Mouse (Mus musculus) heart, embryonic 11.5 days (tissue): ENCODE data around the gene Vps54. TPM values are rescaled to one million over a fixed set of nuclear protein-coding genes. Genes with fewer than 3 reads are reported as not detected.
"Not testable (repeated sequence)": the region's sequence is repeated elsewhere in the genome, so short reads cannot be mapped to it uniquely, and the experiment has no call there.

Experiments used
- ATAC-seq: fragments of 200-750 bp; cut with Nextera tagmentation; replicated peaks from 2 replicates; pipeline ENCODE4 v1.8.0; 2017; ENCODE audit warnings: moderate library complexity; ENCODE audit not compliant: insufficient number of reproducible peaks, low FRiP score, low TSS enrichment
- H3K27ac ChIP-seq: fragments of 300-500 bp; sonication (generic); 2 replicates; pipeline ENCODE4 v1.5.1; 2014; ENCODE audit warnings: mild to moderate bottlenecking, low read depth, low read length
- H3K27me3 ChIP-seq: fragments of 300-500 bp; sonication (generic); 2 replicates; pipeline ENCODE4 v1.6.1; 2014; ENCODE audit warnings: mild to moderate bottlenecking, low read length, mixed read lengths; ENCODE audit not compliant: control insufficient read depth, insufficient read depth
- H3K36me3 ChIP-seq: fragments of 300-500 bp; sonication (generic); 2 replicates; pipeline ENCODE4 v1.6.1; 2014; ENCODE audit warnings: mild to moderate bottlenecking, low read length, moderate library complexity, mixed read lengths; ENCODE audit not compliant: control insufficient read depth, insufficient read depth
- H3K4me1 ChIP-seq: fragments of 300-500 bp; sonication (generic); 2 replicates; pipeline ENCODE4 v1.6.1; 2014; ENCODE audit warnings: low read length; ENCODE audit not compliant: control insufficient read depth, insufficient read depth
- H3K4me2 ChIP-seq: fragments of 300-500 bp; sonication (generic); 2 replicates; pipeline ENCODE4 v1.6.1; 2014; ENCODE audit warnings: mild to moderate bottlenecking, moderate library complexity
- H3K4me3 ChIP-seq: fragments of 300-500 bp; sonication (generic); 2 replicates; pipeline ENCODE4 v1.5.1; 2014; ENCODE audit warnings: low read depth, low read length
- H3K9ac ChIP-seq: fragments of 300-500 bp; sonication (generic); 2 replicates; pipeline ENCODE4 v1.6.1; 2014; ENCODE audit warnings: mild to moderate bottlenecking, low read depth, low read length, moderate library complexity
- H3K9me3 ChIP-seq: fragments of 300-500 bp; sonication (generic); replicated peaks from 2 replicates; pipeline ENCODE4 v1.6.1; 2016; ENCODE audit warnings: low read length; ENCODE audit not compliant: control insufficient read depth
- WGBS: fragments of 180-500 bp; shearing (Covaris S2); extraction: QIAGEN DNeasy Blood & Tissue Kit; methylation state at CpG from one replicate; pipeline ENCODE4 v1.1.7; 2014; ENCODE audit not compliant: insufficient replicate concordance; 5-methylcytosine and 5-hydroxymethylcytosine counted together
- polyA plus RNA-seq: library from polyadenylated mRNA; unstranded; fragments of >200 nt; fragmentation: Nextera tagmentation; extraction: Ambion mirVana; gene quantifications from 2 replicates; pipeline ENCODE4 v1.2.1, GENCODE M21; 2014

Vps54 gene
- polyA plus RNA-seq, 1 experiment from 2014 or later, result 12.6 TPM

DNA sequence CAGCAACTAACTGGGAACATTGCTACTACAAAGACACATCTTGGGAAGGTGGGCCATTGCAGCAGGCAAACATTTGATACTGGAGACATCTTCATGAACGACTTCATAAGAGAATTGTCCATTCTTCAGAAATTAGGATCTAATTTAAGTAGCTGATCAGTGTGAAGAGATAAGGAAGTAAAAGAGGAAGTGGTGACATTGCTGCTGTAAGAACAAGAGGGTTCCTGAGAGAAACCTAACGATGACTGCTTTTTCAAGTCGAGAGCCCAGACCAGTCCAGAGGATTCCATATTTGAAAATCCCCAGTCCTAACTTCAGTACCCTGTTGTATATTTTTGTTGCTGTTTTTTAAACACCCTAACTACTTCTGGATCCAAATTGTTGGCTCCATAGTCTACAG, 26.3 kb downstream of the Vps54 start:
- Histone ChIP-seq H3K4me1 (no peaks in the 10 kb centered on the region), H3K27ac (no peak overlapping the region), H3K9ac (no peak overlapping the region), H3K4me3 (no peak overlapping the region), H3K36me3 (peaks cover 6% of the 10 kb centered on the region; the same call in 1 of the 2 replicates), H3K9me3 (no peaks in the 10 kb centered on the region; the same call in 1 of the 2 replicates), H3K4me2 (no peak overlapping the region), H3K27me3 (no peaks in the 10 kb centered on the region)
- no peak for ATAC-seq
- WGBS, result 65% methylated on average over 3 of the region's 3 CpGs

DNA sequence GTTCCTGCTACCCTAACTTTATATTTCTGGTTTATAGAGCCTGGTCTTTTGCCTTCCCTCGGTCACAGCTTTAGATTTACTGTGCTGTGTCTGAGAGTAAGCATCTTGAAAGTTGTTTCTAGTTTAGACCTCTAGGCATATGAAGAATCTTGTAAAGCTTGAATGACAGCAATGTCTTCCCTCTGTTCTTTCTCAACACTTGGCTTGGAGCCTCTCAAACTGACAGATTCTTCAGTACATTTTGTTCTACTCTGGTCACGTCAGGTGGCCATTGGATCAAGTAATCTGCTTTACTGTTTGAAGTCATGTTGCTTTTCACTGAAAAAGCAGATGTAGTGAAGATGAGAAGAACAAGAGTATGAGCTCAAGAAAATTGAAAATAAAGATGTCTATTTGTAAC, 37.1 kb downstream of the Vps54 start:
- no peak for ATAC-seq
- 85% methylated on average over 2 of the region's 2 CpGs for whole genome bisulfite sequencing

GRCm38 (mm10) chr11:21286391-21286790, 47.3 kb downstream of the Vps54 start:
- 76% methylated on average over 3 of the region's 3 CpGs for WGBS
- no peaks in the 10 kb centered on the region for H3K36me3 ChIP-seq
- H3K4me2 ChIP-seq, result no peak overlapping the region

More for the DNA sequence above, 37.1 kb downstream of the Vps54 start:
- H3K27ac ChIP-seq, result no peak overlapping the region
- no peak overlapping the region for H3K4me3 ChIP-seq
- H3K27me3 ChIP-seq, result no peaks in the 10 kb centered on the region
- H3K4me2 ChIP-seq, result no peak overlapping the region
- no peaks in the 10 kb centered on the region for H3K36me3 ChIP-seq
- H3K4me1 ChIP-seq, result no peaks in the 10 kb centered on the region
- no peaks in the 10 kb centered on the region for H3K9me3 ChIP-seq
- no peak overlapping the region for H3K9ac ChIP-seq

GRCm38 (mm10) chr11:21288153-21288552, 49.1 kb downstream of the Vps54 start:
- H3K27me3 ChIP-seq, H3K4me3 ChIP-seq, ATAC-seq, H3K36me3 ChIP-seq, H3K27ac ChIP-seq, H3K9ac ChIP-seq, H3K9me3 ChIP-seq, H3K4me1 ChIP-seq, H3K4me2 ChIP-seq: not testable (repeated sequence)
- WGBS, result 96% methylated on average over 2 of the region's 2 CpGs

More at GRCm38 (mm10) chr11:21286391-21286790, 47.3 kb downstream of the Vps54 start:
- Histone ChIP-seq H3K4me3 (no peak overlapping the region), H3K27ac (no peak overlapping the region), H3K4me1 (no peaks in the 10 kb centered on the region), H3K9me3 (no peaks in the 10 kb centered on the region), H3K9ac (no peak overlapping the region), H3K27me3 (no peaks in the 10 kb centered on the region)
- no peak for ATAC-seq

GRCm38 (mm10) chr11:21295486-21295885, 56.4 kb downstream of the Vps54 start:
- peaks cover 8% of the 10 kb centered on the region; the same call in 1 of the 2 replicates for H3K36me3 ChIP-seq
- no peaks in the 10 kb centered on the region for H3K9me3 ChIP-seq
- no peak overlapping the region for H3K9ac ChIP-seq
- ATAC-seq, result no peak
- no peak overlapping the region for H3K4me2 ChIP-seq
- no peak overlapping the region for H3K4me3 ChIP-seq
- 88% methylated on average over 5 of the region's 5 CpGs for WGBS
- no peak overlapping the region for H3K27ac ChIP-seq
- no peaks in the 10 kb centered on the region for H3K4me1 ChIP-seq
- H3K27me3 ChIP-seq, result no peaks in the 10 kb centered on the region

GRCm38 (mm10) chr11:21303619-21304018, 64.5 kb downstream of the Vps54 start:
- 81% methylated on average over 3 of the region's 3 CpGs for WGBS
- H3K36me3 ChIP-seq, result peaks cover 3% of the 10 kb centered on the region; the same call in 1 of the 2 replicates

GRCm38 (mm10) chr11:21307078-21307668, 68.1 kb downstream of the Vps54 start:
- no peaks in the 10 kb centered on the region for H3K36me3 ChIP-seq
- H3K27ac ChIP-seq, result no peak overlapping the region
- H3K4me3 ChIP-seq, result no peak overlapping the region
- peaks cover 5% of the 10 kb centered on the region; the same call in 1 of the 2 replicates for H3K4me1 ChIP-seq
- WGBS, result 63% methylated on average over 5 of the region's 5 CpGs
- no peaks in the 10 kb centered on the region for H3K9me3 ChIP-seq
- no peak overlapping the region for H3K9ac ChIP-seq
- no peak for ATAC-seq
- no peak overlapping the region for H3K4me2 ChIP-seq
- no peaks in the 10 kb centered on the region for H3K27me3 ChIP-seq

More at GRCm38 (mm10) chr11:21303619-21304018, 64.5 kb downstream of the Vps54 start:
- Histone ChIP-seq H3K9me3 (no peaks in the 10 kb centered on the region), H3K4me1 (peaks cover 5% of the 10 kb centered on the region; the same call in 1 of the 2 replicates), H3K4me3 (no peak overlapping the region), H3K27me3 (no peaks in the 10 kb centered on the region), H3K4me2 (no peak overlapping the region), H3K9ac (no peak overlapping the region), H3K27ac (no peak overlapping the region)
- no peak for ATAC-seq

- H3K27ac ChIP-seq, result no peak overlapping the region
- no peak overlapping the region for H3K4me3 ChIP-seq
- peaks cover 5% of the 10 kb centered on the region; the same call in 1 of the 2 replicates for H3K4me1 ChIP-seq
- no peak overlapping the region for H3K4me2 ChIP-seq
- no peak for ATAC-seq
- H3K9me3 ChIP-seq, result no peaks in the 10 kb centered on the region
- no peaks in the 10 kb centered on the region for H3K27me3 ChIP-seq
- no peak overlapping the region for H3K9ac ChIP-seq
- 86% methylated on average over 5 of the region's 5 CpGs for WGBS
- H3K36me3 ChIP-seq, result no peaks in the 10 kb centered on the region
Observed at GRCm38 (mm10) chr11:21308119-21308518, 69.0 kb downstream of the Vps54 start.

- Histone ChIP-seq H3K4me1 (peaks cover 5% of the 10 kb centered on the region; the same call in 1 of the 2 replicates), H3K9ac (no peak overlapping the region), H3K36me3 (peaks cover 3% of the 10 kb centered on the region), H3K27ac (no peak overlapping the region), H3K27me3 (no peaks in the 10 kb centered on the region), H3K4me2 (no peak overlapping the region), H3K9me3 (no peaks in the 10 kb centered on the region), H3K4me3 (no peak overlapping the region)
- WGBS, result 63% methylated on average over 6 of the region's 6 CpGs
- ATAC-seq, result no peak
Observed at GRCm38 (mm10) chr11:21309516-21309915, 70.4 kb downstream of the Vps54 start.
